Mouse (Mus musculus) kidney, adult 9 months (tissue): ENCODE results near the gene Commd8.

Experiments used
- DNase-seq: peaks from one replicate; pipeline ENCODE4 v3.0.0; 2022

The Commd8 gene

DNA sequence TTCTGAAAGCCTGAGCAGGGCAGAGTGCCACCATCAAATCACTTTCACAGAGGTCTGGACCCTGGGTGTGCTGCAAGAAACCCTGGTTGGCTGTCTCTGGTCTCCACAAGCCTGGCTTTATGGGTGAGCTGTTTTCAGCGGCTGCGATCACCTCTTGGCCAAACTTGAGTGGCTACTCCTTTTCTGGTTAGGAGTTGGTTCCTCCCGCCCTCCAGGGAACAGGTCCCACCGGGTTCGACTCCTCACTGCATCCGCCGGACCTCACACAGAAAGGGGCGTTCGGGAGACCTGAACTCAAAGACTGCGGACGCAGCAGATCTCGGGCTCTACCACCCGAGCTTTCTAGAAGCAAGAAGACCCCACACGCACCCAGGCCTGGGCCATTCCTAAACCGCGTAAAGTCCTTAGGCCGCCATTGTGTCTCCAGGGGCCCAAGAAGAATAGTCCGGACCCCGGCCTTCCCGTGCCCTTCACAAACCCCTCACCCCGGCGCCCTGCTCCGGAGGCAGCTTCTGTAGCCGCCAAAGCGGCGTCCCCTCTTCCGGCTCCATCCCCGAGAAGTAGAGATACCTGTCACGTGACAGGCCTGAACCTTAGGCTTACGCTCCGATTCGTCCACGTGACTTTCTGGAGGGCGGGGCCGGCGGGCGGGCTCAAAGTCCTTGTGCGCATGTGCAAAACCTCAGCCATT, at the start of gene Commd8:
Gene Commd8 (minus strand): TSS at position 596 of the 691 bp plus-strand sequence.
- DNase-seq = peak; percentile 98

DNA sequence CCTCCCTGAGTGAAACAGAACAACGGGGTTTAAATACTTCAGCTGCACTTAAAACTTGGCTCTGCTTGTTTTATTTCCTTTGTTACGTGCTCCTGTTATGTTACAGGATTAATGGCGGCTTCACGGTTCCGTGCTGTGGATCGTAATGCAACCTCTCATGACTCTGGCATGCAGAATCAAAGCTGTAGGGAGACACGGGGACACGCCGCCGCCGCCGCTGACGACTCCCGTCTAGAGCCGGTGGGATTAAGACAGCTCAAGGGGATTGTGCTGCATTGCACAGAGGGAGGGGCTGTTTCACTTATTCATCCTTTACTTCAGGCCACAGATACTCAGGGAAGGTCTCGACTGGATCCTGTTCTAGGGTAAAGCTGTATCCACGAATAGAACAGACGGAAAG, 43.8 kb upstream of the Commd8 start:
- no peak for DNase-seq

DNA sequence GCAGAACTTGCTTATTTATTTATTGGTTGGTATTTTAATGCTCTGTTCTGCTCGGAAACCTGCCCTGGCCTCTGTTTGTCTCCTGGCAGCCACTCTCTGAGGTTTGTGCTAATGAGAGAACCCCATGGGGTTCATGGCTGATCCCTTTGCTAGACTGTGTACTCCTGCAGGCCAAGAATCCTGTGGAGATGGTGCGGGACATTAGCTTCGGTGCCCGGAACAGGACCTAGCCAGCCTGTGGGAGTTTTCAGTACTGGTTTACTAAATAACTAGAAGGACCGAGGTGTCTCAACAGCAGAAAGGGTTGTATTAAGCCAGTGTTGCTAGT, 42.8 kb upstream of the Commd8 start:
- DNase-seq = peak; percentile 88

DNA sequence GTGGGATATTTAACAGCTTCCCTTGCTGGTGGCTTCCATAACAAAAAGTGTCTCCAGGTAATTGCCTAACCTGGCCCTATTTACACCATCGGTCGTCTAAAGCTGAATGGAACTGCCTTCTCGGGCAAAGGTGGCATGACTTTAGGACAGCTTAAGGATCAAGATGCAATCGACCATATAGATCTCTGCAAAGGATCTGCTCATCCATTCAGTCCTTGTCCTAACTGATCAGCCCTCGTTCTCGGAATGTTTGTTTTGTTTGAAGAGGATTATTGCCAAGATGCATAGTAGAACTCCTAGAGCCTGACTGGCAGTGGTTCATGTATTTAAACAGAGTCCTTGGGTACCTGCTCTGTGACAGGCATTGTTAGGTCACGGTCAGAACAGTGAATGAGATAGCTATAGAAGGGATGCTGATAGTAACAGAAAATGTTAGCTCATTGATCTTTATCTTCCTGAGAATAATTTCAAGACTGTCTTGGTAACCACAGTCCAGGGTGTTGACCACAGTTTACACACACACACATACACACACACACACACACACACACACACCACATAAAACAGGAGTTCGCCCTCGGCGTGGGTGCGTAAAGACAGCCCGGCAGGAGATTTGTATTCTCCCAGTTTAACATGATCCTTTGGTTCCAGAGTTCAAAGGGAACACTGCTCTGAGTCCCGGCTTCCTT, 42.3 kb upstream of the Commd8 start:
- DNase-seq = no peak

DNA sequence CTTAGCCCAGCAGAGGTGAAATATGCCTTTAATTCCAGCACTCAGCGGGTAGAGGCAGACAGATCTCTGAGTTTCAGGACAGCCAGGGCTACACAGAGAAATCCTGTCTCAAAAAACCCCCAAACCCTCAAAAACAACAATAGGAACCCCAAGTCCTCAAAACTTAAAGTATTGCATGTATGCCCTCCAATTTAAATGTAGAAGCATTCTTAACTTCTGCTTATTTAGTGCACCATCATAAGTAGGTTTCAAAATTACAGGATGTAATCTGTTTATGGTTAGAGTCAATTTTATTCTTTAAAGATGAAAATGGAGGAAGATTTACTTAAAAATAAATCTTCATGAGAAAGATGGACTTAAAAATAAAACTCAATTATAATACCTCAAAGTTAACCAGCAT, 40.5 kb upstream of the Commd8 start:
- DNase-seq = no peak

DNA sequence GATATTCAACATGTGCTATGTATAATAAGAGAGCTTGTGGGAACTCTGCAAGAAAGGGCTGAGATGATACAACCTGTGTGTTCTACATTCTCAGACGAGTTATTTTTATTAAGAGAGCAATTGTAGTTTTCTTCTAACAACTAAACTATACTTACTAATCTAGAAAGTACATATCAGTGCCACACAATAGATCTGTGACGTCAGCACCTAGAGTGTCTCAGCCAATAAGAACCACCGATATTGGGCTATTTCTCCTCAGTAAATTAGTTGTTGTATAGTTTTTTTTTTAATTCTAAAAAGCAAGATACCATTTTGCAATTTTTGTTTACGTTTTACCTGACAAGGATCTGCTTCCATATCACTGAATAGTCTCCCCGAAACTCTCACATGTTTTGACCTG, 37.3 kb upstream of the Commd8 start:
- DNase-seq = no peak

DNA sequence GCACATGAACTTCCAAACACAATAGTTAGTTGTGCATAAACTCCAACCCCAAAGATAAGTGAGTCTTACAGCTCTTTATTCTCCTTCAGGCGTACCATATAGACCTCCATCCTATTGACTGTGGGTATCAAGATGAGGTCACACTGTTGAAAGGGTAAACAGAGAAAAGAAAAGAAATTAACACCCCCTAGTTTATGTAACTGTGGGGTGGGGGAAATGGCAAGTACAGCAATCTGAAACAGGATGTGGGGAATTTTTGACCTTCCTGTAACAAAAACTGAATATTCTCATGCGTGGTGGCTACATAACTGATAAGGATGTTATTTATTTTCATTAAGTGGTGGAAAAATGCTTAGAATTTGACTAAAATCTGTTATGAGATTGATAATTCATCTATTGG, 36.5 kb upstream of the Commd8 start:
- no peak for DNase-seq

DNA sequence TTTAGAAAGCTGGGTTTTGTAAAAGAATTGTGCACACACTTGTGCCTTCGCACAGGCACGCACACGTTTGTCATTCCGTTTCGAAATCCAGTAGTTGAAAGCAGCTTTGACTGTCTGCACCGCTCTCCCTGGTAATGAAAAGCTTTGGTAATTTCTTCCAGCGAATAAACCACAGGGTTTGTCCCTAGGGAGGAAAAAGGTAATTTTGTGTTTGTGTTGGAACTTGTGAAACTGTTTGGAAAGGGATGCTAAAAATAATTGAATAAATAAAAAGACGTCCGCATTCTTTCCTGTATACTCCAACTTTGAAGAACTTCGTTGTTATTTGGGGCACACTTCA, 35.7 kb upstream of the Commd8 start:
- DNase-seq = no peak

DNA sequence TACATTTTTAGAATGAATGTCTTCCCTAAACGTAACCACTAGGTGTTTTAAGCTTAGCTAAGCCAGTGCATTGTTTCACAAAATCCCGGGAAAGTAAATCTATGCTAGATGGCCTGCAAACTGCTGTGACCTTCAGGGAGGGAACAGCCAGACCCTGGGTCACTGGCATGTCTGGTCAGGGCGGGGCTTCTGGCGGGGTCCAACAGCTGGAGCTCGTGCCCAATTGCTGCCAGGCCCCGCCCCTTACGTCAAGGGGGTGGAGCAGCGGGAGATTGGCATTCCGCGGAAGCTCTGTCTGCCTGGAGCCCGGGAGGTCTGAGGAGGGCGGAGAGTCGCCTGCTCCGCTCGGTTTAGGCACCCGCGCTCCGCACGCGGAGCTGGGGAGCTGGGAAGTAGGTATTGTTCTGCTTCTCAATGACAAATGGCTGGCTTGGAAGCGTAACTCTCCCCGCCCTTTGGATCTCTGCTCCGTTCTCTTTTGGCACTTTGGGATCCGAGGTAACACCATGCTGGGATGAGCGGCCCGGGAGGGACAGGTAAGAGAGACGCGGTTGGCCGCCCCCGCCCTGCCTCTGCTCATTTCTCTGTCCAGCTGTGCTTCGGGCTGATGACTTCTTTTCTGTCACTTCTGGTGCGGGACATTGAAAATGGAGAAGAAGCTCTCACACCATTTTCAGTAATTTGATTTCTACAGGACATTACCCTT, 35.2 kb upstream of the Commd8 start:
- peak; percentile 96 for DNase-seq

DNA sequence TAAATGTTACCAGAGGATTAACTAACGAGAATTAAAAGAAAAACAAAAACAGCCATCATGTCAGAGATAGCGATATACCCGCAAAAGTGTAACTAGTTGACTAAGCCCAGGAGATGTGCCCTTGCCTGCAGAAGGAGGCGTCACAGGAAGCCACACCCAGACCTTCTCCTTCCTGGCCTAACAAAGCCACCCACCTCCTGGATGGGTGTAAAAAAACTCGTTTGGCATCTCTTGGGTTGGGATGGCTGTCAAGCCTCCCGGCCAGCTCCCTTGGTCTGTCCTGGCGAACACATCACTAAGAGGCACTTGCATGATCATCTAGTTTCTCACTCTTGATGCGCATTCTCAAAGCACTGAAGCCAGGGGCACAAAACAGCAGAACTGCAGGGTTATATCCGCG, 34.0 kb upstream of the Commd8 start:
- peak; percentile 51 for DNase-seq

DNA sequence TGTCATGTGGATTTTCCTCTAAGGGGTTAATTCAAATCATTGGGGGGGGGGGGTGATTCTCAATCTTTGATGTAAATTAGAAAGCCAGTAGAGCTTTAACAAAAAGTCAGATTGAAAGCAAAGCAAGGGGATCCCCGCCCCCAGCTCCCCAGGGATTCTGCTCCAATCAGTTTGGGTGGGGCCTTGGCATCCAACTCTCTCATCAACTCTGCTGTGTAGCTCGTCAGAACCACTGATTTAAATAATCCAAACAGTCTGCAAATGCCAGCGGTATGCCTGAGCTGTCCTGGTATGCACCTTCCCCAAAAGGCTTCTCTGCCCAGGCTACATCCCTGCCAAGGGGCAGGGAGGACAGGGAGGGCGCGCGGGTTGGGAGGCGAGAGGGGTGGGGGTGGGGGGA, 33.6 kb upstream of the Commd8 start:
- DNase-seq = peak; percentile 29

DNA sequence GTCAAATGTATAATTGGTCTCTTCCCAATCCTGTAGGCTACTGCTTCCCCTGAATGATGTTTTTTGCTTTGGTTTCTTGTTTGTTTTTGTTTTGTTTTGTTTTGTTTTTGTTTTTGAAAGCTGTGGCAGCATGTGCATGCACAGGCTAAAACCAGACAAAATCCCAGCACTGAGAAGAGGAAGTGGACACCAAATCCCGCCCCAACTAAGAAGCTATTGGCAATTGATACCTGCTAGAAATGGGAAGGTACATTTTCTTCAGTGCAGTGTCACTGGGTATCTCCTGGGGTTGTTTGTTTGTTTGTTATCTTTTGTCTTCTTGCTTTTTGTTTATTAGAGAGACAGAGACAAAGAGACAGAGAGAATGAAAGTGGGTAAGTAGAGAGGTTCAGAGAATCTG, 27.5 kb upstream of the Commd8 start:
- no peak for DNase-seq

DNA sequence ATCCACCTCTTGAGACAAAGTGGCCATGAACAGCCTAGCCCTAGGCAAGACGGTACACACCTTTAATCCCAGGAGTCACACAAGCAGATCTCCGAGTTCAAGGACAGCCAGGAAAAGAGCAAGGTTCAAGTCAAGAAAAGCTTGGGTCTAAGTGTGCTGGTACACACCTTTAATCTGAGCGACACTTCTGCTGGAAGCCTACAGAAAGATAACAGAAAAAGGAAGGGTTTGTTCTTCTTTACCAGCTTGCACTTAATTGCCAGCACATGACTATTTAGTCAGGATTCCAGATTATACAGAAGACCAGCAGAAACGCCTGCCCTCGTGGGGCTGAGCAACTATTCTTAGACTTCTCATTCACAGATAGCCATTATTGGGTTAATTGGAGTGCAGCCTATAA, 23.9 kb upstream of the Commd8 start:
- no peak for DNase-seq

DNA sequence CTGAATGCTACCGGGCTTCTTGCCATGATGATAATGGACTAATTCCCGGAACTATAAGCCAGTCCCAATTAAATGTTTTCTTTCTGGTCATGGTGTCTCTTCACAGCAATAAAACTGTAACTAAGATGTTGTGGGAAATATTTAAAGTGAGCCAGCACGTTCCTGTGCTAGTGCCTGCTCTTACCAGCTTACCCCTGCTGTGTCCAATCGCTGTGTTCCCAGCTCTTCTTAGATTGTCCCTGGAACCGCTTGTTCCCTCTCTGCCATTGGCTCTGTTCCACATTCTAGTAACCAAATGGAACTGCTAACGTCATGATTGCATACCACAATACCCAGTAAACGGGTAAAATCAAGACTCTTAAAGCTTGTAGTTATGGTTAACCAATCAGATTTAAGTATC, 23.2 kb upstream of the Commd8 start:
- no peak for DNase-seq

DNA sequence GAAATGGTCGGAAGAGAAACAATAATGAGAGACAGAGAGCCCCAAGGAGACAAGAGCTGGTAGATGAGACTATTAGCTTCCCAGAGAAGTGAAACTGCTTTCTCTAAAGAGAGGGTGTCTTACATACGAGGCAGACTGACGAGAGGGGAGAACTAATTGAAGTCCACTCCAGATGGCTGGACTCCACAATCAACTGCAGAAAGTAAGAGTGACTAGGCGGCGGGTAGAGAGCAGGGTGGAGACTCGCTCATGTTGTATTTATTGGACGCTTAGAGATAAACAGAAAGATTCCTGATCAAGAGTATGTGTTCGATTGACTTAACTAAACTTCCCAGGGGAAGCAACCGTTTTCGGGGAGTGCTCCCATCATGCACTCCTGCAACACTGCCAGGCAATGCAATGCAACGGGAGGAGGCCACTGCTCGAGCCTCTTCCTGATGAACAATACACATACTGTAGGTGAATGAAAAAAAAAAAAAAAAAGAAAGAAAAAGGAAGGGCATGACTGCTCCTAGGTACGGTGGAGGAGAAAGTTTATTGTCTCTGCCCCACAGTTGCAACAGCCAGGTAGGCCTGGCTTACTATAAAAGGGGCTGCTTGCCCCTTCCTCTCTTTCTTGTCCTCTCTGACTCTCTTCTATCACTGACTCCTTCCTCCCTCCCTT, 16.6 kb upstream of the Commd8 start:
- DNase-seq = no peak

DNA sequence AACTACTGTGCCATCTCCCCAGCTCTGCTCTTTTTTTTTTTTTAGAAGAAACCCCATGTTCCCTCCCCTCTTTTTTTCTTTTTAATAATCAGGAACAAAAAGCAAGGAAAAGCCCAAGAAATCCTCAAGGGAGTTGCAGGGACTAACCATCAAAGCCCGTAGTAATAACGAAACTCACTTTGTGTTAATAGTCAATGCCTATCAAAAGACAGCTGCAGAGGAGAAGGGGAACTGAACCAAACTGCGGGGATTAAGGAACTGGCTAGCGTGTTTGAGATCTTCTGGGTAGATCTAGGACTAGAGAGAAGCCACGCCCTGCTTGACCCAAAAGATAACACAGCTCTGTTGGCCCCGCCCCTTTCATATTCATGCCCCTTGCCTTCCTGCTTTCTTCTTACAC, 15.9 kb upstream of the Commd8 start:
- peak; percentile 21 for DNase-seq

DNA sequence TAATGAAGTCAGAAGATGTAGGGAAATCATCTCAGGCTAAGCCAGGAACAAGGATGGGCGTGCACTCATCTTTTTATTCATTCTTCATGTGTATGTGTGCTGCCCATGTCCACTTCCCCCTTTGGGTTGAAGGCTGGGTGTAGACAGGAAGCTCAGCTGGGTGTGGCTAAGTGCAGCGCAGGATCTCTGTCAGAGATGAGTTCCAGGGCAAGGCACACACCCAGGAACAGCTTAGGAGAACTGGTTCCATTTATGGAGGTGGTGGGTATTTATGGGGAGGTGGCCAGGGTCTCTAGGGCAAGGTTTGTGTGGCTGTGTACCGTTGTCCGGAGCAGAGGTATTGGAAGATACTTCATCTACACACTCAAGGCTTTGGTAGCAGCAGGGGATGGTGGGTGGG, 14.8 kb upstream of the Commd8 start:
- DNase-seq = no peak

DNA sequence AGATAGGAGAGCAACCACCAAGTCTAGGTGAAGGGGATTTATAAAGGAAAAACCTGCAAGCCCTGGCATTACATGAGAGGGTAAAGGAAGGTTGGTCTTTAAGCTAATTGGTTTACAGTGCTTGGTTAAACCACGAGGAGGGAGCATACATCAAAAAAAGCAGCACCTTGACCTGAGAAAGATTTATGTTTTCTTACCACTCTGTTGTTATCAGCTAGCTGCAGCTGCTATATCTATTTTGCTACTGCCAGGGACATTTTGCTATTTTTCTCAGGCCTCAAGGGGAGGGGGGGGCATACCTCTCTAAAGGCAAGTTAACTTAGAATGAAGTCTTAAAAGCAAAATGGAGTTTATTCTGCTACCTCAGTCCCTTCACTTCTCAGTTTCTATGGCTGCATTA, 13.2 kb upstream of the Commd8 start:
- no peak for DNase-seq

DNA sequence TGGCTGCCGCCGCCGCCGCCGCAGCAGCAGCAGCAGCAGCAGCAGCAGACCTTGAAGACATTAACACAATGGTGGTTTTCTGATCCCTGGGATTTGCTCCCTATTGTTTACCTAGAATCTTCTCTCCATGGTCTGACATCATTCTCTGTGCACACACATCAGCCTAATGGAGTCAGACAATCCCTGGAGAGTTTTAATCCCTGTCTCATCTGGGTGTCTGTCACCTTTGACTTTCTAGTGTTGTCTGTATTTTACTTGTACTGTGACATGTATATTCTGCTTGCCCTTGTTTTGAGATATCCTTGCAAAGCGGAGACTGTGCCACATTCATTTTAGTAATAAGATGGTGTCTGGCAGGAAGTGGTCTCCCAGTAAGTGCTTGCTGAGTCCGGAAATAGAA, 7.5 kb upstream of the Commd8 start:
- DNase-seq = no peak

DNA sequence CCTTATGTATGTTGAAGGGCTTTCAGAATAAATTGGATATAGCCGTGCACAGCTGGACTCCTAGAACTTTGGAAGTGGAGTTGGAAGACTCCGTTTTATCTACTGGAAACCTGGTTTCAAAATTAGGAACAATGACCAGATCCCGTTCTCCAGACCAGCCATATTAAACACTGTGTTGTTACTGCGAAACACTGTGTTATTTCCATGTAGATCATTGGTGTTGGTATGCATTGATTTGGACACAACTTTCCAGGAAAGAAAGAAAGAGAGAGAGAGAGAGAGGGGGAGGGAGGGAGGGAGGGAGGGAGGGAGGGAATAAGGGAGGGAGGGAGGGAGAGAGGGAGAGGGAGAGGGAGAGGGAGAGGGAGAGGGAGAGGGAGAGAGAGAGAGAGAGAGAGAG, 7.1 kb upstream of the Commd8 start:
- no peak for DNase-seq

DNA sequence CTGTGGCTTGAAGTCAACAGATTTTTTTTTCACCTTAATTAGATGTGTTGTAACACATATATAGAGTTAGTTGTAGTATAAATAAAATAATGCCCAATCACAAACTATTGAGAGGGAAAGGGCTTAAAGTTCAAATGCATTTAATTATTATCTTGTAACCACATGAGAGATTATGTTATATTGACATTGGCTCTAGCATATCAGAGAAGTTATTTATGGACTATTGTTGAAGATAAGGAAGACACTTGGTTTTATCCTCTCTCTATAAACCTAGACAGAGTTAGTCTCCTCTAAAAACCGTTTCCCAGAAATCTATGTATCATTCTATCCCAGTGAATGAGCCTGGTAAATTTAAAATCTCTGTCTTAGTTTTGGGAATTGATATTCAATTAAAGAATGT, 5.5 kb upstream of the Commd8 start:
- DNase-seq = no peak

DNA sequence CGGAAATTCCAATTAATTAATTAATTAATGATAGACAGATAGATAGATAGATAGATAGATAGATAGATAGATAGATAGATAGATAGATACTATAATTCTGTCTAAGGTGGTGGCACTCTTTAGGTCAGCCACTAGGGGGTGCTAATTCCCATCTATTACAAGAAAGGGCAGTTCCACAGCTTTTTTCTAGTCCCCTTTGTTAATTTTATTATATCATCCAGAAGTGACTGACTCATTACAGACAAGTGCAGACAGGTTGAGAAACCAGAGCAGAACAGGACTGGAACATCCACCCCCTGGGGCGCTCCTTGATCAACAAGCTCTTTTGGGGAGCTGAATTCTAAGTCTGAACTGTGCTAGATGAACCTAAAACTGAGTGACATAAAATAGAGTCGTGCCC, 4.7 kb upstream of the Commd8 start:
- peak; percentile 49 for DNase-seq

DNA sequence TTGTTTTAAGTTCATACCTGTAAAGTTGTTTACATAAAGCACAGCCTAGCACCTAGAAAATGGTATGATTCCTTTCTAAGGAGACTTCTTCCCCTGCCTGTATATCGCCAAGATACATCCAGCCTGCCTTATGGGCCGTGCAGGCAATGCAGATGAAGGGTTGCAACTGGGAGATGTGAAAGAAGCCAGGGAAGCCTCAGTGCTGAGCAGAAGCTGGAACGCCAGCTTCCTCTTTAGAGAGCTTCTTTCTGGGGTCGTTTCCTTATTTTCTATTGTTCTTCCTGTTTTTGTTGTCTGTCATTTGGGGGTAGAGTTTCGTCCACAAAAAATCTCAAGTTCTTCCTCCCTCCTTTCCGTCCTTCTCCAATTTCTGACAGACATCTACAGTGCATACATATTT, 2.1 kb upstream of the Commd8 start:
- DNase-seq = no peak

DNA sequence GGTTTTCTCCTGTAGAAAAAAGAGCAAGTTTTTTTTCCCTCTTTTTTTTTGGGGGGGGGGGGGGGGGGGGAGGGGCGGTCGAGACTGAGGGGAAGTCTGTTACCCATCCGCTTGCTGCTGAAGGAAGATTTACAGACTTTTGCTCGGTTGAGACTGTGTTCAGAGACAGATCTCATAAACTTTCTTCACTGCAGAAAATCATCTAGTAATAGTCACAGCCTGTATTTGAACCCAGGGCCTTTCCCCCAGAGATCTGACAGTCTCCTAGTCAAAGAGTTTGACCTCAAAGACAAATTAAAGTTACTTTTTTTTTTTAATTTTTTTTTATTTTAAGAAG, 264 bp upstream of the Commd8 start:
- no peak for DNase-seq
